Mouse (Mus musculus): ENCODE results near the gene Il1r1. TPM values are rescaled to one million over a fixed set of nuclear protein-coding genes. Genes with fewer than 3 reads are reported as not detected.
A peak's percentile ranks its signal among the peaks of the same experiment; 100 is the strongest.

Il1r1 gene
- total RNA-seq (2021), result 1 to 10 TPM; 7.5 to 7.9 TPM

- intact Hi-C loops (cut with DNase I), result loop anchor here (5.0 kb wide), 1 partner anchor 107 kb away; no protein-coding TSS in a partner anchor
- peak; percentile 91 for DNase-seq
Measured at GRCm38 (mm10) chr1:40224539-40225284, at the start of gene Il1r1. Il1r1 (plus strand) TSS chr1:40225080.

- intact Hi-C loops (cut with DNase I), result no loop called here
- no peak for DNase-seq
Measured at GRCm38 (mm10) chr1:40175123-40175522, 49.8 kb upstream of the Il1r1 start.

- DNase-seq, result no peak
- intact Hi-C loops (cut with DNase I), result no loop called here
Measured at GRCm38 (mm10) chr1:40175797-40176196, 49.1 kb upstream of the Il1r1 start.

GRCm38 (mm10) chr1:40179031-40179430 is 45.8 kb upstream of the Il1r1 start:
- intact Hi-C loops (cut with DNase I), result no loop called here

GRCm38 (mm10) chr1:40179493-40179892 is 45.4 kb upstream of the Il1r1 start:
- intact Hi-C loops (cut with DNase I), result no loop called here
- peak; percentile 29 to 35 for DNase-seq

More at GRCm38 (mm10) chr1:40179031-40179430, 45.8 kb upstream of the Il1r1 start:
- DNase-seq, result no peak

- DNase-seq, result peak; percentile 64 to 66
- intact Hi-C loops (cut with DNase I), result loop anchor here (5.0 kb wide), 1 partner anchor 196 kb away; no protein-coding TSS in a partner anchor
Measured at GRCm38 (mm10) chr1:40180861-40181260, 44.0 kb upstream of the Il1r1 start.

GRCm38 (mm10) chr1:40181716-40182115 is 43.2 kb upstream of the Il1r1 start:
- intact Hi-C loops (cut with DNase I), result loop anchor here (5.0 kb wide), 1 partner anchor 196 kb away; no protein-coding TSS in a partner anchor
- DNase-seq, result no peak

- DNase-seq, result no peak
- intact Hi-C loops (cut with DNase I), result loop anchor here (5.0 kb wide), 1 partner anchor 194 kb away; no protein-coding TSS in a partner anchor
Measured at GRCm38 (mm10) chr1:40183410-40183809, 41.5 kb upstream of the Il1r1 start.

GRCm38 (mm10) chr1:40187961-40188360 is 36.9 kb upstream of the Il1r1 start:
- intact Hi-C loops (cut with DNase I), result no loop called here
- DNase-seq, result peak; percentile 60 to 70

- DNase-seq, result no peak
- intact Hi-C loops (cut with DNase I), result no loop called here
Measured at GRCm38 (mm10) chr1:40190025-40190424, 34.9 kb upstream of the Il1r1 start.

- no peak for DNase-seq
- intact Hi-C loops (cut with DNase I), result no loop called here
Measured at GRCm38 (mm10) chr1:40190837-40191236, 34.0 kb upstream of the Il1r1 start.

- intact Hi-C loops (cut with DNase I), result no loop called here
- DNase-seq, result no peak
Measured at GRCm38 (mm10) chr1:40194279-40194678, 30.6 kb upstream of the Il1r1 start.

- DNase-seq, result no peak
- intact Hi-C loops (cut with DNase I), result no loop called here
Measured at GRCm38 (mm10) chr1:40213337-40214159, 11.3 kb upstream of the Il1r1 start.

GRCm38 (mm10) chr1:40217521-40217920 is 7.4 kb upstream of the Il1r1 start:
- intact Hi-C loops (cut with DNase I), result no loop called here
- DNase-seq, result no peak

GRCm38 (mm10) chr1:40218603-40219002 is 6.3 kb upstream of the Il1r1 start:
- DNase-seq, result no peak
- intact Hi-C loops (cut with DNase I), result no loop called here

GRCm38 (mm10) chr1:40220549-40220948 is 4.3 kb upstream of the Il1r1 start:
- intact Hi-C loops (cut with DNase I), result loop anchor here (5.0 kb wide), 1 partner anchor 103 kb away; no protein-coding TSS in a partner anchor

GRCm38 (mm10) chr1:40221864-40222263 is 3.0 kb upstream of the Il1r1 start:
- DNase-seq, result peak in 1 of 2 experiments; percentile 14
- intact Hi-C loops (cut with DNase I), result loop anchor here (2.0 to 5.0 kb wide), 2 partner anchors 49 to 105 kb away; no protein-coding TSS in a partner anchor

More at GRCm38 (mm10) chr1:40220549-40220948, 4.3 kb upstream of the Il1r1 start:
- DNase-seq, result no peak

GRCm38 (mm10) chr1:40222680-40223079 is 2.2 kb upstream of the Il1r1 start:
- intact Hi-C loops (cut with DNase I), result loop anchor here (2.0 to 5.0 kb wide), 2 partner anchors 50 to 105 kb away; no protein-coding TSS in a partner anchor
- peak in 1 of 2 experiments; percentile 8 for DNase-seq

GRCm38 (mm10) chr1:40223591-40223990 is 1.3 kb upstream of the Il1r1 start:
- intact Hi-C loops (cut with DNase I), result loop anchor here (2.0 to 5.0 kb wide), 2 partner anchors 51 to 106 kb away; no protein-coding TSS in a partner anchor
- DNase-seq, result no peak

GRCm38 (mm10) chr1:40225580-40225979 is 700 bp downstream of the Il1r1 start:
- no peak for DNase-seq
- intact Hi-C loops (cut with DNase I), result no loop called here

GRCm38 (mm10) chr1:40229033-40229432 is 4.2 kb downstream of the Il1r1 start:
- intact Hi-C loops (cut with DNase I), result no loop called here
- DNase-seq, result no peak
